Mouse (Mus musculus) urinary bladder, postnatal 36 days (tissue): ENCODE measurements around the gene Clec16a.
A peak's percentile ranks its signal among the peaks of the same experiment; 100 is the strongest.

ENCODE experiments used
- DNase-seq, 2 experiments: peaks; one replicate each; pipeline ENCODE4 v3.0.0; 2022; ENCODE audit warnings: low spot score in 2 of 2, mixed read lengths in 1 of 2

Gene Clec16a

GRCm38 (mm10) chr16:10763540-10764264 is 218.6 kb downstream of the Clec16a start:
- DNase-seq = no peak

GRCm38 (mm10) chr16:10764323-10764722 is 219.2 kb downstream of the Clec16a start:
- no peak for DNase-seq

GRCm38 (mm10) chr16:10767158-10767557 is 222.0 kb downstream of the Clec16a start:
- peak; percentile 56 to 63 for DNase-seq

GRCm38 (mm10) chr16:10768821-10769220 is 223.7 kb downstream of the Clec16a start:
- no peak for DNase-seq

- no peak for DNase-seq
These were observed 224.5 kb downstream of the Clec16a start for GRCm38 (mm10) chr16:10769661-10770060.

DNA sequence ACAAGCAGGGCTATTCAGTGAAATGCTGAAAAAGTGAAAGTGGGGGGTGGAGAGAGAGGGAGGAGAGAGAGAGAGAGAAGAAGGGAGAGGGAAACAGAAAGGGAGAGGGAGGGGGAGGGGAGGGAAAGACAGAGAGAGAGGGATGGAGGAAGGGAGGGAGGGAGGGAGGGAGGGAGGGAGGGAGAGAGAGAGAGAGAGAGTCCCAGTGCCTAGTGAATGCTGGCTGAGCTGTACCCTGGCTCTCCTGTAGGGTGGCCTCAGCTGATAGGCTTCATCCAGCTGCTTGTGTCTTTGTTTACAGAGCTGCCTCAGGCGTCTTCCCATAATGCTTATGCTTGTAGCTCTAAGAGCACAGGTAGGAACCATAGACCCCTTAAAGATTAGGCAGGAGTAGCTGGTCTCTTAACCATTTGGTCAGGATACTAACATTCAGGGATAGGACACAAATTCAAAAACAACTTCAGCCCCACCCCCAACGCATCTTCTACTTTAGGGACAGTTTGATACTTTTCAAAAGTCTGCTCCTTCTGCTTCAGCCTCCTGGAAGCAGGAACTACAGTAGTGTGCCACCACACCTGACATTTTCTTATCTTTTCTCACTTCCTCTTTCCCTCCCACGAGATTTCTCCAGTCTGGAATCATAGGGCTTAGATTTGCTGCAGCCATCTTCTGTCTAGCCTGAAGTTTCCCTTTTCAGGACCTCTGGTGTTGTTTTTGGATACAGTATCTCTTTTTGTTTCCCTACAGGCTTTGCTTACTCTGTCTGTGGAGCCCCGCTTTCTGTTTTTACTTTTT is 225.6 kb downstream of the Clec16a start:
- DNase-seq = no peak

DNA sequence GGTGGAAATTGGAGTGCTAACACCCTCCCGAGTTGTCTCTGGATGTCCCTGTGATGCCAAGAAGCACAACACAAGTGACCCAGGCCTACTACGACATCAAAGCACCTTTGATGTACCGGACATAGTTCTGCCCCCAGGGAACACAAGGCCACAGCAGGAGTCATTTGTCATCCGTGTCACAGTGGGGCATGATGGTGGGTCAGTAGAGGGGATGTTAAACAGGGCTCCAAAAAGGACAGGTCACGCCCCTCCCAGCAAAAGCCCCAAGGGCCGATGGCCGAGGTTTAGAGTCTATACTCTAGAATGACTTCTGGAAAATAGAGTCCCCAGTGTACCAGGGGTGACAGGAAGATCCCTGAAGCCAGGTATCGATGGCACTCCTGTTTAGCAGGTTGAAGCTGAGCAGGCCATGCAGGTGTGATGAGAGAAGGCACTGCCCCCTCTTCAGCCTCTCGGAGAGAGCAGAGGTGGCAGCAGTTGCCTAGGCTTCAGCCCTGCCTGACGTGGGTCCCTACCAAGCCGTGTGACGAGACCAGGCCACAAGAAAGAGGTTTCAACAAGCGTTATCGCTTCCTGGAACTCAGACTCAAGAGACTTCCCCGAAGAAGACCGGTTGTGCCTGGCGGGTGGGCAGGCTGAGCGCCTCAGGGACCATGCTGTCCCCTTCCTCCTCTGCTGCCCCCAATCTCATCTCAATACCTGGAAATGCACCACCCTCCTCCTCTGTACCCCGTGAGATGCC is 226.8 kb downstream of the Clec16a start:
- no peak for DNase-seq

GRCm38 (mm10) chr16:10773543-10773942 is 228.4 kb downstream of the Clec16a start:
- DNase-seq = no peak

- DNase-seq = no peak
These were observed 229.6 kb downstream of the Clec16a start for GRCm38 (mm10) chr16:10774726-10775125.

DNA sequence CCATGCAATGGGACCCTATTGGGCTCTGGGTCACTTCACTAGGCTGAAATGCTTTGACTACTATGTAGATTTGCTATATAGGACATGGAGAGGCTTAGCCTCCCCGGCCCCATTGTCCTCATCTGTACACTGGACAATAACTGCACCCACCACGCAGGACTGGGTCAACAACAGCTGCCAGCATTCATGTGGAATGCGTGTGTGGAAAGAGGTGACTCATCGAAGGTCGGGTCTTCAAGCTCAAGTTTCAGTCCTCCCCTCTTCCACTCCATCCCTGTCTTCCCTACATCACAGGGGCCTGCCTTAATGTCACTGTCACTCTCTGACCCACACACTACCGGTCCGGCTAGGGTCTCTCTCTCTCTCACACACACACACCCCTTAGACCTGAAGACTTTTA is 231.2 kb downstream of the Clec16a start:
- DNase-seq = no peak

GRCm38 (mm10) chr16:10777579-10778160 is 232.5 kb downstream of the Clec16a start:
- DNase-seq = no peak

GRCm38 (mm10) chr16:10780631-10781120 is 235.5 kb downstream of the Clec16a start:
- no peak for DNase-seq

DNA sequence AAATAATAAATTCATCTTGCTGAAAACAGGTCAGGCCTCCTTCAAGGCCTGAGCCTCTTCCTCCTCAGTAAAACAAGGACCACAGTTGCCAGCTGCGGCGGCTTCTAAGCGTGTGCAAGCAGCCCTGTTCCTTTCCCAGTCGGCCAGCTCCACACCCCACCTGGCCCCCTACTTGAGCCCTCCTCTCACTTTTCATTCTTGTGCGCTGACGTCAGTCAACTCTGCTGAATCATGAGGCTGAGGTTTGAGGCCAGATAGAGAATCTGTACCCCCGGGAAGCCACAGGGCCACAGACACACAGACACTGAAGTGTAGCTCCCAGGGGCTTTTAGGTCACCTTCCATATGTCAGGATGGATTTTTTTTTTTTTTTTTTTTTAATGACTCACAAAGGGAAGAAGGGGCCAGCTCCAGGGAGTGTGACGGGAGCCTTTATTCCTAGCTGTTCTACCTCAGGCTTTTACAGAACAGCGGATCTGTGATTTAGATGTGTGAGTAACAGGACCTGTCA is 236.8 kb downstream of the Clec16a start:
- no peak for DNase-seq

DNA sequence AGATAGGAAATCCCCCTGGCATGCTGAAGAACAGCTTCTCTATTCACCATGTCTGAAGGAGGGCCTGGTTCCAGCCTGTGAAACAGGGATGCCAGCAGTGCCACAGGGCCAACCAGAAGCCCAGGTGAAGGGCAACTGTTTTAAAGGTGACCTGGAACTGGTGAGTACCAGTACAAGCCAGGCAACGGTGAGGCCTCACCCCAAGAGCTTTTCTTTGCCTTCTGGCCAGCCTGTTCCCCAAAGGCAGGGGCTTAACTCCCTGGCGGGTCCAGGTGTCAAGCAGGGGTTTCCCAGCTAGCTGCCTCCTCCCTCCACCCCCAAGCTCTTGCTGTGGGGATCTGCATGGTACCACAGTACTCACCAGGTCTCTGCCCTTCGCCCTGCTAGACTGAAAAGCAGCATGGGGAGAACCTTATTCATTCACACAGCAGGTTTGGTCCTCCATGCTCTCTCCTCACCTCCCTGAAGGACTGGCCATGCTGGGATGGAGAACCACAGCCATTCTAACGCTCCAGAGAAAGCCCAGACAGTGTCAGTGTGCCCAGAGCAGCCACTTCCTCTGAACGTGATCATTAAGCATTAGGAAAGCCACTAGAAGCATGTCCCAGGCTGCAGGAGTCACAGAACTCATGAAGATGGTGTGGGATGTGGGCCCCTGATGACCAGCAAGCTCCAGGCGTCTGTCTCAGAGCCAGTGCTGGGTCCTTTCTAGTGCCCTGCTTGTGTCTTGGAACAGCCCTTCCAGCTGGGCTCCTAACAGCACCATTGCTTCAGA is 237.4 kb downstream of the Clec16a start:
- DNase-seq = no peak

DNA sequence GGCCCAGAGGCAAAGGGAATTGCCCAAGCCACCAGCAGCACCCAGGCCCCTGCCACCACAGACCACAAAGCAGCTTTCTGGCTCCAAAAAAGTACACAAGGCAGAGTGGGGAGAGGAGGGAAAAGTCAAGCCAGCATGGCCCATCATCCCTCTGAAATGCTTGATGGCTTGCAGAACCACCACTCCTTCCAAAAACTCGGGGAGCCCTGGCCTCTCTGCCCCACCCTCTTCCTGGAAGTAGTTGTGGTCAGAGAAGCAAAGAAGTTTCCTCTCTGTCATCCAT is 238.0 kb downstream of the Clec16a start:
- no peak for DNase-seq

GRCm38 (mm10) chr16:10783451-10783850 is 238.3 kb downstream of the Clec16a start:
- DNase-seq = no peak

DNA sequence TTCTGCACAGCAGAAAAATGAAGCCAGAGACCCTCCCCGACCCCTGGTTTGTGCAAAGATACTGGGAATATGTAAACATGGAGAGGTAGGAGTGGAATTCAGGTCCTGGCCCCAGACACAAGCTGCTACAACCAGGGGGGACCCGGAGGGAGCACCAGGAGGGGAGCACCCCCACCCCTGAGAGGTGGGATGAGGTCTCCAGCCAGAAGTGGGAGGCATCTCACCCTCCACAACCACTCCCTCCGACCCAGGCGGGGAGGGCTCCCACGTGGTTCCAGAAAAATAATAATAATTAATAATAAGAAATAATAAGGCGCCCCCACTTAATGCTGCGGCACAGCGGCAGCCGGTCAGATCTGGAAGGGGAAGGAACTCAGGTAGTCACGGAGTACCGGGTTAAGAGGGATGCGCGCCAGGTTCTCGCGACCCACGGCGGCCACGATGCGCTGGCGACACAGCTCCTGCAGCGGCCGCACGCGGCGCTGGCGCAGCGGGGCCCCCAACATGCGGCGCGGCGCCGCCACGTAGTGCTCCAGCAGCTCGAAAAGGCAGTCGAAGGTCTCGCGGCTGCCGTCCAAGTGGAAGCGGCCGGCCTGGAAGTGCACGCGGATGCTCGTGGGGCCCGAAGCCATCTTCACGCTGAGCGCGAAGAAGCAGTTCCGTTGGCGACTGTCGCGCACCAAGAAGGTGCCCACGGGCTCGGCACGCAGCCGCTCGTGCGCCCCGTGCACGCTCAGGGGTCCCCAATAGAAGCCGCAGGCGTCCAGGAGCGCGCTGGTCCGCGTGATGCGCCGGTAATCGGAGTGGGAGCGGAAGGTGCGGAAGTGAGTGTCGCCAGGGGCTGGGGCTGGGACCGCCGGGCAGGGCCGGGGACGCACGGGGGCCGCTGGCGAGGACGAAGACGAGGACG is 239.0 kb downstream of the Clec16a start:
- peak in 1 of 2 experiments; percentile 39 for DNase-seq

- peak; percentile 87 to 91 for DNase-seq
These were observed 239.7 kb downstream of the Clec16a start for GRCm38 (mm10) chr16:10784793-10785370.

- DNase-seq = peak; percentile 78 to 89
These were observed 240.5 kb downstream of the Clec16a start, which contains the start of gene Socs1 for GRCm38 (mm10) chr16:10785371-10786231. TSS of gene Socs1 (minus strand) at chr16:10785536.
